Mouse (Mus musculus) forebrain, embryonic 14.5 days (tissue): ENCODE measurements at regions not wholly inside any gene's neighbourhood (a gene's known extent, or its start where the extent isn't known, plus 50 kb on each side); places are given as distances from the start of the nearest gene placed in this dataset.
A peak's percentile ranks its signal among the peaks of the same experiment; 100 is the strongest.

Source experiments
- ATAC-seq: fragments of 200-750 bp; cut with Nextera tagmentation; 2 replicates; pipeline ENCODE4 v1.8.0; 2017; ENCODE audit warnings: mild to moderate bottlenecking, moderate library complexity
- DNase-seq: peaks from one replicate; pipeline ENCODE4 v3.0.0-alpha.2; 2015; ENCODE audit warnings: low spot score
- H3K27ac ChIP-seq: fragments of 300-500 bp; sonication (generic); 2 replicates; pipeline ENCODE4 v1.5.1; 2014; ENCODE audit warnings: low read depth, mild to moderate bottlenecking, control low read depth, low read length, moderate library complexity
- H3K27me3 ChIP-seq: fragments of 300-500 bp; sonication (generic); replicated peaks from 2 replicates; pipeline ENCODE4 v1.6.1; 2014; ENCODE audit warnings: low read length, control low read depth, mixed read lengths; ENCODE audit not compliant: control insufficient read depth, insufficient read depth
- H3K36me3 ChIP-seq: fragments of 300-500 bp; sonication (generic); 2 replicates; pipeline ENCODE4 v1.6.1; 2014; ENCODE audit warnings: low read length, control low read depth; ENCODE audit not compliant: control insufficient read depth, insufficient read depth
- H3K4me1 ChIP-seq: fragments of 300-500 bp; sonication (generic); 2 replicates; pipeline ENCODE4 v1.6.1; 2014; ENCODE audit warnings: antibody characterized with exemption, low read length, control low read depth; ENCODE audit not compliant: control insufficient read depth, insufficient read depth
- H3K4me2 ChIP-seq: fragments of 300-500 bp; sonication (generic); 2 replicates; pipeline ENCODE4 v1.6.1; 2014; ENCODE audit warnings: mild to moderate bottlenecking, control low read depth, low read length
- H3K4me3 ChIP-seq: fragments of 300-500 bp; sonication (generic); 2 replicates; pipeline ENCODE4 v1.5.1; 2014; ENCODE audit warnings: low read depth, low read length, control low read depth
- H3K9ac ChIP-seq: fragments of 300-500 bp; sonication (generic); 2 replicates; pipeline ENCODE4 v1.6.1; 2014; ENCODE audit warnings: mild to moderate bottlenecking, low read length, control low read depth, moderate library complexity
- H3K9me3 ChIP-seq: fragments of 300-500 bp; sonication (generic); replicated peaks from 2 replicates; pipeline ENCODE4 v1.6.1; 2016; ENCODE audit warnings: low read length, control low read depth, mixed read lengths; ENCODE audit not compliant: control insufficient read depth
- whole genome bisulfite sequencing: fragments of 180-500 bp; shearing (Covaris S2); extraction: QIAGEN DNeasy Blood & Tissue Kit; methylation state at CpG from one replicate; pipeline ENCODE4 v1.1.7; 2014; 5-methylcytosine and 5-hydroxymethylcytosine counted together

- H3K4me3 ChIP-seq: no peak overlapping the region
- no peak overlapping the region for H3K9ac ChIP-seq
- no peak overlapping the region for H3K27ac ChIP-seq
- H3K4me2 ChIP-seq: no peak overlapping the region
- no peaks in the 10 kb centered on the region for H3K4me1 ChIP-seq
- no peaks in the 10 kb centered on the region for H3K9me3 ChIP-seq
- H3K36me3 ChIP-seq: no peaks in the 10 kb centered on the region
- WGBS: 58% methylated on average over 3 of the region's 3 CpGs
- DNase-seq: peak; percentile 17
- ATAC-seq: no peak
- H3K27me3 ChIP-seq: no peaks in the 10 kb centered on the region
Observed at GRCm38 (mm10) chr5:41476001-41476400, 232.0 kb downstream of the Rab28 start.

GRCm38 (mm10) chr5:41445512-41446005 lies 262.4 kb downstream of the Rab28 start:
- Histone ChIP-seq H3K9me3 (no peaks in the 10 kb centered on the region), H3K4me1 (no peaks in the 10 kb centered on the region), H3K4me3 (no peak overlapping the region), H3K9ac (no peak overlapping the region), H3K4me2 (no peak overlapping the region), H3K27me3 (no peaks in the 10 kb centered on the region), H3K27ac (no peak overlapping the region), H3K36me3 (no peaks in the 10 kb centered on the region)
- 75% methylated on average over 2 of the region's 2 CpGs for WGBS
- ATAC-seq: no peak
- no peak for DNase-seq

GRCm38 (mm10) chr5:41441081-41441480 lies 266.9 kb downstream of the Rab28 start:
- ATAC-seq (peak; percentile 37; the same call in 1 of the 2 replicates), DNase-seq (peak; percentile 0)
- WGBS: 87% methylated on average over 1 of the region's 1 CpGs
- Histone ChIP-seq H3K27me3 (no peaks in the 10 kb centered on the region), H3K9ac (no peak overlapping the region), H3K36me3 (no peaks in the 10 kb centered on the region), H3K27ac (no peak overlapping the region), H3K4me2 (no peak overlapping the region), H3K4me1 (no peaks in the 10 kb centered on the region), H3K4me3 (no peak overlapping the region), H3K9me3 (no peaks in the 10 kb centered on the region)

GRCm38 (mm10) chr5:41419121-41419874 lies 288.7 kb downstream of the Rab28 start:
- H3K4me1 ChIP-seq: no peaks in the 10 kb centered on the region
- H3K4me2 ChIP-seq: no peak overlapping the region
- no peak overlapping the region for H3K9ac ChIP-seq
- 74% methylated on average over 6 of the region's 6 CpGs for WGBS
- no peak for ATAC-seq
- no peak overlapping the region for H3K4me3 ChIP-seq
- DNase-seq: no peak
- no peaks in the 10 kb centered on the region for H3K9me3 ChIP-seq
- no peaks in the 10 kb centered on the region for H3K27me3 ChIP-seq
- H3K27ac ChIP-seq: no peak overlapping the region
- no peaks in the 10 kb centered on the region for H3K36me3 ChIP-seq

- H3K27me3 ChIP-seq: no peaks in the 10 kb centered on the region
- WGBS: 82% methylated on average over 6 of the region's 6 CpGs
- DNase-seq (no peak), ATAC-seq (no peak)
- H3K9me3 ChIP-seq: no peaks in the 10 kb centered on the region
- no peaks in the 10 kb centered on the region for H3K36me3 ChIP-seq
- H3K4me3 ChIP-seq: no peak overlapping the region
- no peak overlapping the region for H3K4me2 ChIP-seq
- H3K27ac ChIP-seq: no peak overlapping the region
- no peak overlapping the region for H3K9ac ChIP-seq
- H3K4me1 ChIP-seq: no peaks in the 10 kb centered on the region
Observed at GRCm38 (mm10) chr5:41409070-41409668, 298.8 kb downstream of the Rab28 start.

- 23% methylated on average over 14 of the region's 14 CpGs for WGBS
- H3K27ac ChIP-seq: 0 out of 2 replicates have a peak overlapping the region, but pooled peaks have one; percentile 44
- ATAC-seq (peak; percentile 80), DNase-seq (peak; percentile 52)
- H3K36me3 ChIP-seq: no peaks in the 10 kb centered on the region
- H3K9ac ChIP-seq: no peak overlapping the region; the same call in 1 of the 2 replicates
- H3K27me3 ChIP-seq: no peaks in the 10 kb centered on the region
- no peaks in the 10 kb centered on the region for H3K4me1 ChIP-seq
- H3K4me2 ChIP-seq: peak overlapping the region; percentile 28
- no peak overlapping the region for H3K4me3 ChIP-seq
- no peaks in the 10 kb centered on the region for H3K9me3 ChIP-seq
Observed at GRCm38 (mm10) chr5:41392802-41393234, 315.1 kb downstream of the Rab28 start.

GRCm38 (mm10) chr5:41392137-41392554 lies 315.8 kb downstream of the Rab28 start:
- H3K27me3 ChIP-seq: no peaks in the 10 kb centered on the region
- DNase-seq: peak; percentile 47
- H3K4me1 ChIP-seq: no peaks in the 10 kb centered on the region
- H3K36me3 ChIP-seq: no peaks in the 10 kb centered on the region
- WGBS: 15% methylated on average over 9 of the region's 9 CpGs
- no peak overlapping the region for H3K9ac ChIP-seq
- H3K4me3 ChIP-seq: no peak overlapping the region
- peak overlapping the region; percentile 28; the same call in 1 of the 2 replicates for H3K4me2 ChIP-seq
- no peak overlapping the region; the same call in 1 of the 2 replicates for H3K27ac ChIP-seq
- H3K9me3 ChIP-seq: no peaks in the 10 kb centered on the region
- ATAC-seq: peak; percentile 81

- H3K27me3 ChIP-seq: no peaks in the 10 kb centered on the region
- H3K4me3 ChIP-seq: no peak overlapping the region
- no peak overlapping the region for H3K4me2 ChIP-seq
- WGBS: 72% methylated on average over 3 of the region's 3 CpGs
- no peak overlapping the region for H3K9ac ChIP-seq
- H3K9me3 ChIP-seq: no peaks in the 10 kb centered on the region
- H3K4me1 ChIP-seq: no peaks in the 10 kb centered on the region
- H3K36me3 ChIP-seq: no peaks in the 10 kb centered on the region
- DNase-seq: no peak
- no peak overlapping the region for H3K27ac ChIP-seq
- no peak for ATAC-seq
Observed at GRCm38 (mm10) chr5:41373409-41373808, 334.5 kb downstream of the Rab28 start.

GRCm38 (mm10) chr5:41371461-41371860 lies 336.5 kb downstream of the Rab28 start:
- ATAC-seq (no peak), DNase-seq (no peak)
- Histone ChIP-seq H3K4me3 (no peak overlapping the region), H3K27ac (no peak overlapping the region), H3K4me1 (no peaks in the 10 kb centered on the region), H3K27me3 (no peaks in the 10 kb centered on the region), H3K36me3 (no peaks in the 10 kb centered on the region), H3K9ac (no peak overlapping the region), H3K4me2 (no peak overlapping the region), H3K9me3 (no peaks in the 10 kb centered on the region)
- 82% methylated on average over 4 of the region's 4 CpGs for WGBS
